Mouse (Mus musculus): ENCODE results near the gene Agap1. TPM values are rescaled to one million over a fixed set of nuclear protein-coding genes. Genes with fewer than 3 reads are reported as not detected.

Gene Agap1
- polyA plus RNA-seq, 1 experiment from 2014 or later: 23.1 TPM

GRCm38 (mm10) chr1:89622801-89623200, 168.2 kb downstream of the Agap1 start:
- H3K4me2 ChIP-seq: no peak overlapping the region
- peaks cover 18% of the 10 kb centered on the region for H3K4me1 ChIP-seq (replicated peaks)
- H3K36me3 ChIP-seq: peaks cover 30% of the 10 kb centered on the region
- no peak for ATAC-seq (ENCODE audit: insufficient number of reproducible peaks, insufficient read depth, low FRiP score, low TSS enrichment, low read depth)
- H3K9me3 ChIP-seq: no peaks in the 10 kb centered on the region
- H3K27me3 ChIP-seq: no peaks in the 10 kb centered on the region
- WGBS: 87% methylated on average over 7 of the region's 7 CpGs
- no peak overlapping the region for H3K9ac ChIP-seq (replicated peaks)
- no peak overlapping the region for H3K4me3 ChIP-seq (replicated peaks)
- no peak overlapping the region for H3K27ac ChIP-seq

DNA sequence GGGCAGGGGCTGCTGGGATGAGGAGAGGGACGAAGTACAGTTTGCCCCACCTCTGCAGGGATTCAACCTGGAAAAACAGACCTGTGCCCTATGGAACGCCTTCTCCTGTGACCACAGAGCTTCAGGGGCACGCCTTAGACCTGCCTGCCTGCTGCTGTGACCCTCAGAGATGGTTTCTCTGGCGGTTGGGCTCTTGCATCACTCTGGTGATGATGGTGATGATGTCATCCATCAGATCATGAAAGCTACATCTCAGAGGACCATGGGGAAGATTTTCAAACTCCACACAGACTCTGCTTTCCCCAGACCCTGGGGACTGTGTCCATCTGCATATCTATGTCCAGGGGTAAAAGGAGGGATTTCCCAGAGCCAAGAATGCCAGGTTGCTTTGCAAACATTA, 170.7 kb downstream of the Agap1 start:
- Histone ChIP-seq H3K9ac (replicated peaks) (no peak overlapping the region), H3K4me1 (replicated peaks) (peaks cover 17% of the 10 kb centered on the region), H3K27me3 (no peaks in the 10 kb centered on the region), H3K9me3 (no peaks in the 10 kb centered on the region), H3K36me3 (peaks cover 36% of the 10 kb centered on the region), H3K27ac (no peak overlapping the region), H3K4me2 (no peak overlapping the region), H3K4me3 (replicated peaks) (no peak overlapping the region)
- WGBS: 92% methylated on average over 4 of the region's 4 CpGs
- no peak for ATAC-seq (ENCODE audit: insufficient number of reproducible peaks, insufficient read depth, low FRiP score, low TSS enrichment, low read depth)

DNA sequence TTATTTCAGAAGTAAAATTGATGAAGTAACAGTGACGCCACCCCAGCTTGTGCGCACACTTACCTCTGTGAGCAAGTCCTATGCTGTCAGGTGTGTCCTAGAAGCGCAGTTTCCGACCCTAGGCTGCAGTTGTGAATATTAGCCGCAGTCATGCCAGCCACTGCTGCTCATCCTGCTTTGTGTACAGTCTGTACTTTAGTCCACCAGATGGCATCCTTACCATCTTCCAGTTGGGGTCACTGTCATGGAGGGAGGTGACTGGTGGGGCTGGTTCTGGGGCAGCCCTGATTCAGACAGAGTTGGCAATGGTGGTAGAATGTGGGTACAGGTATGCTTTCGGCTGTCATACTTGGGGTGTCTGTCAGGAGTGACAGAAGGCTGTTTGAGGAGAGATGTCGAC, 171.4 kb downstream of the Agap1 start:
- Histone ChIP-seq H3K4me2 (no peak overlapping the region), H3K27ac (no peak overlapping the region), H3K4me1 (replicated peaks) (peaks cover 11% of the 10 kb centered on the region), H3K9ac (replicated peaks) (no peak overlapping the region), H3K4me3 (replicated peaks) (no peak overlapping the region), H3K27me3 (no peaks in the 10 kb centered on the region), H3K9me3 (no peaks in the 10 kb centered on the region), H3K36me3 (peaks cover 37% of the 10 kb centered on the region)
- no peak for ATAC-seq (ENCODE audit: insufficient number of reproducible peaks, insufficient read depth, low FRiP score, low TSS enrichment, low read depth)
- WGBS: 92% methylated on average over 7 of the region's 7 CpGs

- ATAC-seq (ENCODE audit: insufficient number of reproducible peaks, insufficient read depth, low FRiP score, low TSS enrichment, low read depth): no peak
- Histone ChIP-seq H3K9ac (replicated peaks) (no peak overlapping the region), H3K4me3 (replicated peaks) (no peak overlapping the region), H3K27me3 (no peaks in the 10 kb centered on the region), H3K4me1 (replicated peaks) (peaks cover 5% of the 10 kb centered on the region; the same call in 1 of the 2 replicates), H3K9me3 (no peaks in the 10 kb centered on the region), H3K36me3 (peaks cover 37% of the 10 kb centered on the region), H3K27ac (no peak overlapping the region), H3K4me2 (no peak overlapping the region)
- 86% methylated on average over 10 of the region's 10 CpGs for WGBS
Observed at GRCm38 (mm10) chr1:89626940-89627339, 172.3 kb downstream of the Agap1 start.

GRCm38 (mm10) chr1:89627650-89628049, 173.0 kb downstream of the Agap1 start:
- Histone ChIP-seq H3K27ac (no peak overlapping the region), H3K4me2 (no peak overlapping the region), H3K4me1 (replicated peaks) (no peaks in the 10 kb centered on the region), H3K9ac (replicated peaks) (no peak overlapping the region), H3K36me3 (peaks cover 33% of the 10 kb centered on the region), H3K27me3 (no peaks in the 10 kb centered on the region), H3K4me3 (replicated peaks) (no peak overlapping the region), H3K9me3 (no peaks in the 10 kb centered on the region)
- no peak for ATAC-seq (ENCODE audit: insufficient number of reproducible peaks, insufficient read depth, low FRiP score, low TSS enrichment, low read depth)
- WGBS: 70% methylated on average over 3 of the region's 3 CpGs

GRCm38 (mm10) chr1:89630836-89631235, 176.2 kb downstream of the Agap1 start:
- Histone ChIP-seq H3K9me3 (no peaks in the 10 kb centered on the region), H3K4me1 (replicated peaks) (no peaks in the 10 kb centered on the region), H3K4me2 (no peak overlapping the region), H3K9ac (replicated peaks) (no peak overlapping the region), H3K36me3 (peaks cover 49% of the 10 kb centered on the region), H3K4me3 (replicated peaks) (no peak overlapping the region), H3K27me3 (no peaks in the 10 kb centered on the region), H3K27ac (no peak overlapping the region)
- WGBS: 88% methylated on average over 4 of the region's 4 CpGs
- ATAC-seq (ENCODE audit: insufficient number of reproducible peaks, insufficient read depth, low FRiP score, low TSS enrichment, low read depth): no peak

DNA sequence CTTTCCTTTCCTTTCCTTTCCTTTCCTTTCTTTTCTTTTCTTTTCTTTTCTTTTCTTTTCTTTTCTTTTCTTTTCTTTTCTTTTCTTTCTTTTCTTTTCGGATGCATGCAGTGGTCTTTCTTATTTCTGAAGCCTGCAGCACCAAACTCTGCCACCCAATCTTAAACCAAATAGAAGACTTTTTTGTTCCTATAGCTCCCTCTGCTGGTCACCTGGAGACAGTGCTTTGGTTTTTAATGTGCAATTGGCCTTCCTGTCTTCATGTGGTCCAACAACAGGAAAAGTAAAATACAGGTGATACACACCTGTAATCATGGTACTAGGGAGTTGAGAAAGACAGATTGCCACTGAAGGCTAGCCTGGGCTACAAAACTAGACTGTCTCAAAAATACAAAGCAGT, 177.1 kb downstream of the Agap1 start:
- H3K27ac ChIP-seq: no peak overlapping the region
- no peak overlapping the region for H3K4me2 ChIP-seq
- no peaks in the 10 kb centered on the region for H3K27me3 ChIP-seq
- 19% methylated on average over 1 of the region's 1 CpGs for WGBS
- H3K9me3 ChIP-seq: no peaks in the 10 kb centered on the region
- no peaks in the 10 kb centered on the region for H3K4me1 ChIP-seq (replicated peaks)
- peaks cover 56% of the 10 kb centered on the region for H3K36me3 ChIP-seq
- H3K9ac ChIP-seq (replicated peaks): no peak overlapping the region
- no peak for ATAC-seq (ENCODE audit: insufficient number of reproducible peaks, insufficient read depth, low FRiP score, low TSS enrichment, low read depth)
- no peak overlapping the region for H3K4me3 ChIP-seq (replicated peaks)

- Histone ChIP-seq H3K36me3 (peaks cover 70% of the 10 kb centered on the region), H3K27ac (no peak overlapping the region), H3K4me2 (no peak overlapping the region), H3K9me3 (0 out of 2 replicates have a peak, but pooled peaks cover 3% of the 10 kb centered on the region), H3K4me3 (replicated peaks) (no peak overlapping the region), H3K27me3 (no peaks in the 10 kb centered on the region), H3K4me1 (replicated peaks) (no peaks in the 10 kb centered on the region), H3K9ac (replicated peaks) (no peak overlapping the region)
- ATAC-seq (ENCODE audit: insufficient number of reproducible peaks, insufficient read depth, low FRiP score, low TSS enrichment, low read depth): no peak
- 72% methylated on average over 14 of the region's 14 CpGs for WGBS
Observed at GRCm38 (mm10) chr1:89634055-89634454, 179.4 kb downstream of the Agap1 start.

- Histone ChIP-seq H3K9me3 (0 out of 2 replicates have a peak, but pooled peaks cover 3% of the 10 kb centered on the region), H3K4me3 (replicated peaks) (no peak overlapping the region), H3K4me1 (replicated peaks) (no peaks in the 10 kb centered on the region), H3K27me3 (no peaks in the 10 kb centered on the region), H3K27ac (no peak overlapping the region), H3K36me3 (peaks cover 61% of the 10 kb centered on the region), H3K9ac (replicated peaks) (no peak overlapping the region), H3K4me2 (no peak overlapping the region)
- ATAC-seq (ENCODE audit: insufficient number of reproducible peaks, insufficient read depth, low FRiP score, low TSS enrichment, low read depth): no peak
- 95% methylated on average over 2 of the region's 2 CpGs for WGBS
Observed at GRCm38 (mm10) chr1:89635131-89635530, 180.5 kb downstream of the Agap1 start.

DNA sequence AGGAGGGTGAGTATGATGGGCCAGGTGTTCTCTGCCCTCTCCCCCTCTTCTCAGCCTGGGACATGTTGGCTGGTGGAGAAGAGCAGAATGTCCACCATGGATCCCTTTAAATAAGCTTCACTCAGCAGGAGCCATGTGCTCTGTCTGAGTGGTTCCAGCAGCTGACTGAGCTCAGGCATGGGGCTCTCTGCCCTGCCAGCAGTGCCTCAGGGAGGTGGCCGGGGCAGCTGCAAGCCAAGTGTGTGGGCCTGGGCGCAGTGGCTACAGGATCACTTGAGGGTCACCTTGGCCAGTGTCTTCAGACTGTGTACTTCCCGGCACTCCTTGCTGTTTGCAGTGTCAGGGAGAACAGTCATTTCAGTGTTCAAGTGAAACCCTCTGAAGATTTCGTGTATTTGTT, 183.1 kb downstream of the Agap1 start:
- no peak overlapping the region for H3K4me2 ChIP-seq
- H3K9ac ChIP-seq (replicated peaks): no peak overlapping the region
- 0 out of 2 replicates have a peak, but pooled peaks cover 3% of the 10 kb centered on the region for H3K9me3 ChIP-seq
- H3K4me1 ChIP-seq (replicated peaks): no peaks in the 10 kb centered on the region
- H3K4me3 ChIP-seq (replicated peaks): no peak overlapping the region
- ATAC-seq (ENCODE audit: insufficient number of reproducible peaks, insufficient read depth, low FRiP score, low TSS enrichment, low read depth): no peak
- no peak overlapping the region for H3K27ac ChIP-seq
- H3K27me3 ChIP-seq: no peaks in the 10 kb centered on the region
- peaks cover 58% of the 10 kb centered on the region for H3K36me3 ChIP-seq
- WGBS: 92% methylated on average over 4 of the region's 4 CpGs

GRCm38 (mm10) chr1:89643445-89644100, 189.0 kb downstream of the Agap1 start:
- 73% methylated on average over 8 of the region's 8 CpGs for WGBS
- no peak overlapping the region for H3K4me2 ChIP-seq
- no peak for ATAC-seq (ENCODE audit: insufficient number of reproducible peaks, insufficient read depth, low FRiP score, low TSS enrichment, low read depth)

DNA sequence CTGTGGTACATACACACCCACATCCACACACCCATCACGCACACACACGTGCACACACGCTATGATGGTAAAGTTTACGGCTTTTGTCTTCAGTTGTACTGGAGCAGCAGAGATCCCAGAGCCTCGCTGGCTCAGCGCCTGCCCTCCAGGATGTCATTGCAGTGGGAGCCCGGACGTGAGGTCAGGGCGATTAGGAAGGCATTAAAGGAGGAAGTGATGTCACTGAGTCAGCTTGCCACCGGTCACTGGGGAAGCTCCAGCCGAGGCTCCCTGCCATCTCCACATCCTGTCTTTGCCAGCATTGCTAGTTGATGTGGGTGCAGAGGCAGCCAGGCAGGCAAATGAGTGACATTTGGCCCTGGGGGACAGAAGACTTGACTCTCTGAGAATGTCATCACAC, 189.5 kb downstream of the Agap1 start:
- H3K27me3 ChIP-seq: peaks cover 7% of the 10 kb centered on the region; the same call in 1 of the 2 replicates
- no peak for ATAC-seq (ENCODE audit: insufficient number of reproducible peaks, insufficient read depth, low FRiP score, low TSS enrichment, low read depth)
- H3K4me3 ChIP-seq (replicated peaks): no peak overlapping the region
- no peaks in the 10 kb centered on the region for H3K9me3 ChIP-seq
- peaks cover 6% of the 10 kb centered on the region; the same call in 1 of the 2 replicates for H3K36me3 ChIP-seq
- H3K27ac ChIP-seq: no peak overlapping the region
- H3K4me1 ChIP-seq (replicated peaks): peaks cover 10% of the 10 kb centered on the region
- WGBS: 60% methylated on average over 11 of the region's 11 CpGs
- no peak overlapping the region for H3K4me2 ChIP-seq
- no peak overlapping the region for H3K9ac ChIP-seq (replicated peaks)

More at GRCm38 (mm10) chr1:89643445-89644100, 189.0 kb downstream of the Agap1 start:
- no peak overlapping the region for H3K27ac ChIP-seq
- no peak overlapping the region for H3K4me3 ChIP-seq (replicated peaks)
- 0 out of 2 replicates have a peak, but pooled peaks cover under 1% of the 10 kb centered on the region for H3K9me3 ChIP-seq
- H3K36me3 ChIP-seq: peaks cover 11% of the 10 kb centered on the region
- H3K27me3 ChIP-seq: peaks cover 7% of the 10 kb centered on the region; the same call in 1 of the 2 replicates
- no peak overlapping the region for H3K9ac ChIP-seq (replicated peaks)
- H3K4me1 ChIP-seq (replicated peaks): peaks cover 10% of the 10 kb centered on the region
